Mouse (Mus musculus) spleen, postnatal 0 days (tissue): ENCODE measurements around the gene Mettl21e. TPM values are rescaled to one million over a fixed set of nuclear protein-coding genes. Genes with fewer than 3 reads are reported as not detected.

Experiments
- polyA plus RNA-seq: library from polyadenylated mRNA; unstranded; fragments of >200 nt; fragmentation: Nextera tagmentation; extraction: Ambion mirVana; gene quantifications from 2 replicates; pipeline ENCODE4 v1.2.1, GENCODE M21; 2015

Mettl21e gene
- polyA plus RNA-seq, result 0.05 and 0.08 TPM in 2 replicates

GRCm38 (mm10) chr1:44218876-44219275 lies at the start of gene Mettl21e:
Gene Mettl21e, minus strand, starts transcription at chr1:44218961.

Other genes starting within 250 kb of the Mettl21e start
- gene Mettl21c, start 198.9 kb downstream of the Mettl21e start, polyA plus RNA-seq, result 0.59 and 0.72 TPM in 2 replicates
- gene Gm8251, start 157.0 kb downstream of the Mettl21e start, polyA plus RNA-seq, result 0.08 and 0.13 TPM in 2 replicates
- 74.0 and 78.2 TPM in 2 replicates for gene Tex30, start 116.5 kb downstream of the Mettl21e start, polyA plus RNA-seq
- 16.6 and 17.3 TPM in 2 replicates for gene Kdelc1, start 100.2 kb downstream of the Mettl21e start, polyA plus RNA-seq
- gene Bivm, start 100.0 kb downstream of the Mettl21e start, polyA plus RNA-seq, result 3.5 and 4.1 TPM in 2 replicates
- 6.6 and 8.0 TPM in 2 replicates for gene Ercc5, start 71.2 kb downstream of the Mettl21e start, polyA plus RNA-seq